In the genomic region with DNA sequence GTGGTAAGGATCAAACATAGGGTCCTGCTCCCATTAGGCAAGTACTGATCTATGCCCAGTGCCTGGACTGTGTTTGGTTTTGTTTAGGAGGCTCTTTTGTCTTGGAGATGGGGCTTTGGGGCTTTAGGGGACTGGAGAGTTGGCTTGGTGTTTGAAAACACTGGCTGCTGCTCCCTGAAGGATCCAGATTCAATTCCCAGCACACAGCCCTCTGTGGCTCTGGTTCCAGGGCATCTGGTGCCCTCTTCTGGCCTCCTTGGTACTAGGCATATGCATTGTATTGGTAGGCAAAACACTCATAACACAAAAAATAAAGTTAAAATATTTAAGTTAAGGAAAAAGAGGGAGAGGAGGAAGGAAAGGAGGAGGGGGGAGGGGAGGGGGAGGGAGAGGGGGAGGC, we compare ENCODE assay signal across 11 mouse cellular contexts. TPM values are rescaled to one million over a fixed set of nuclear protein-coding genes. Genes with fewer than 3 reads are reported as not detected.
DNase-seq lines count a peak whose midpoint lies in the region; ATAC-seq and TF ChIP-seq lines count a peak whose summit lies in the region.
"Had no signal": no experiment of that assay in that cellular context is flagged by ENCODE, and none has a peak within 500 bp of the region (broad histone marks: within the 10 kb centered on the region; RNA-seq: fewer than 3 reads in every experiment).

No protein-coding gene starts in this region.

- peak; percentile 80 for TF ChIP-seq CTCF in ES-Bruce4 (IDR thresholded peaks at IDR 0.05; ENCODE audit: low read depth, low read length)

- no peak for ATAC-seq in kidney, embryonic 14.5 days (ENCODE audit: low FRiP score, low TSS enrichment)
- no peak for ATAC-seq in forebrain, embryonic 13.5 days
- ATAC-seq: hindbrain, embryonic 16.5 days had no signal

- peak; percentile 28 for DNase-seq in kidney, adult 9 months
- DNase-seq in A20 (ENCODE audit: low read depth, low spot score): peak; percentile 44
- peak; percentile 20 for DNase-seq in induced T-regulatory cell, adult 2 months (ENCODE audit: low read depth)
- DNase-seq in frontal cortex, adult 2 months (ENCODE audit: extremely low spot score in 1 of 2, low spot score in 1 of 2): no peak
- no peak for DNase-seq in left cerebral cortex, adult 9 months (ENCODE audit: low spot score in 2 of 2)

- H3K36me3 ChIP-seq in kidney, embryonic 14.5 days (ENCODE audit: control insufficient read depth, insufficient read depth, low read length): no peaks in the 10 kb centered on the region
- no peaks in the 10 kb centered on the region for H3K36me3 ChIP-seq in ES-Bruce4 (ENCODE audit: control insufficient read depth, insufficient read depth, low read length, poor library complexity, severe bottlenecking)
- H3K36me3 ChIP-seq in forebrain, embryonic 13.5 days (ENCODE audit: poor library complexity, severe bottlenecking): no peaks in the 10 kb centered on the region
- H3K36me3 ChIP-seq: limb, embryonic 12.5 days; neural tube, embryonic 12.5 days had no signal

- H3K4me2 ChIP-seq in kidney, embryonic 14.5 days (replicated peaks; ENCODE audit: low read depth, low read length): no peak overlapping the region
- H3K4me2 ChIP-seq in forebrain, embryonic 13.5 days: no peak overlapping the region
- H3K4me2 ChIP-seq: limb, embryonic 12.5 days; neural tube, embryonic 12.5 days had no signal

- H3K27ac ChIP-seq in kidney, embryonic 14.5 days (ENCODE audit: low read depth, low read length): no peak overlapping the region
- H3K27ac ChIP-seq in ES-Bruce4 (ENCODE audit: insufficient read depth, low read length): no peak overlapping the region
- no peak overlapping the region for H3K27ac ChIP-seq in forebrain, embryonic 13.5 days
- H3K27ac ChIP-seq: limb, embryonic 12.5 days; neural tube, embryonic 12.5 days had no signal

- H3K4me3 ChIP-seq in kidney, embryonic 14.5 days (ENCODE audit: low read length): no peak overlapping the region
- H3K4me3 ChIP-seq in ES-Bruce4 (ENCODE audit: low read depth, low read length): no peak overlapping the region
- no peak overlapping the region for H3K4me3 ChIP-seq in forebrain, embryonic 13.5 days
- H3K4me3 ChIP-seq: limb, embryonic 12.5 days; neural tube, embryonic 12.5 days had no signal

- H3K9me3 ChIP-seq in kidney, embryonic 14.5 days (ENCODE audit: control insufficient read depth, low read length): no peaks in the 10 kb centered on the region; the same call in 1 of the 2 replicates
- H3K9me3 ChIP-seq in ES-Bruce4 (replicated peaks; ENCODE audit: control insufficient read depth, insufficient read depth, low read length, poor library complexity, severe bottlenecking): no peaks in the 10 kb centered on the region
- no peaks in the 10 kb centered on the region for H3K9me3 ChIP-seq in forebrain, embryonic 13.5 days (replicated peaks)
- H3K9me3 ChIP-seq: limb, embryonic 12.5 days; neural tube, embryonic 12.5 days had no signal

- H3K27me3 ChIP-seq in kidney, embryonic 14.5 days (ENCODE audit: control insufficient read depth, insufficient read depth, low read length): no peaks in the 10 kb centered on the region
- H3K27me3 ChIP-seq in ES-Bruce4 (ENCODE audit: control insufficient read depth, insufficient read depth, low read length, poor library complexity, severe bottlenecking): no peaks in the 10 kb centered on the region
- H3K27me3 ChIP-seq in forebrain, embryonic 13.5 days: no peaks in the 10 kb centered on the region
- H3K27me3 ChIP-seq: limb, embryonic 12.5 days; neural tube, embryonic 12.5 days had no signal

- no peaks in the 10 kb centered on the region for H3K4me1 ChIP-seq in kidney, embryonic 14.5 days (ENCODE audit: control insufficient read depth, insufficient read depth, low read length)
- no peaks in the 10 kb centered on the region for H3K4me1 ChIP-seq in ES-Bruce4 (ENCODE audit: control insufficient read depth, insufficient read depth, low read length)
- H3K4me1 ChIP-seq in forebrain, embryonic 13.5 days: no peaks in the 10 kb centered on the region
- H3K4me1 ChIP-seq: limb, embryonic 12.5 days; neural tube, embryonic 12.5 days had no signal

- no peak for TF ChIP-seq EP300 in ES-Bruce4 (IDR thresholded peaks at IDR 0.05; ENCODE audit: insufficient read depth, low read depth, low read length)

- H3K9ac ChIP-seq in kidney, embryonic 14.5 days (ENCODE audit: low read depth, low read length): no peak overlapping the region
- H3K9ac ChIP-seq in ES-Bruce4 (ENCODE audit: low read depth, poor library complexity, severe bottlenecking): no peak overlapping the region
- H3K9ac ChIP-seq in forebrain, embryonic 13.5 days: no peak overlapping the region
- H3K9ac ChIP-seq: limb, embryonic 12.5 days; neural tube, embryonic 12.5 days had no signal

- TF ChIP-seq POLR2A in ES-Bruce4 (IDR thresholded peaks at IDR 0.05; ENCODE audit: insufficient read depth, low read length): no peak

RNA-seq across cellular contexts. Expression of gene Ino80, which starts 29.6 kb away (rescaled TPM):
- 6.2 and 8.4 TPM in 2 replicates for polyA plus RNA-seq in kidney, embryonic 14.5 days (2014; fragmentation: Nextera tagmentation; extraction: Ambion mirVana)
- 27.8 and 28.0 TPM in 2 replicates for polyA plus RNA-seq in ES-Bruce4 (2011; ENCODE audit: insufficient read depth, insufficient read length, low read depth, missing spikeins)
- polyA plus RNA-seq in forebrain, embryonic 13.5 days (2015; fragmentation: Nextera tagmentation; extraction: Ambion mirVana): 4.1 and 4.6 TPM in 2 replicates
- polyA plus RNA-seq in frontal cortex, adult 2 months (2012; rRNA removed): 14.4 and 15.4 TPM in 2 replicates

RNA-seq across cellular contexts. Expression of gene Exd1, which starts 40.3 kb away (rescaled TPM):
- 0.09 and 0.38 TPM in 2 replicates for polyA plus RNA-seq in kidney, embryonic 14.5 days (2014; fragmentation: Nextera tagmentation; extraction: Ambion mirVana)
- polyA plus RNA-seq in ES-Bruce4 (2011; ENCODE audit: insufficient read depth, insufficient read length, low read depth, missing spikeins): 1.8 and 2.4 TPM in 2 replicates
- 0.34 and 0.59 TPM in 2 replicates for polyA plus RNA-seq in forebrain, embryonic 13.5 days (2015; fragmentation: Nextera tagmentation; extraction: Ambion mirVana)
- 0.82 and 1.2 TPM in 2 replicates for polyA plus RNA-seq in frontal cortex, adult 2 months (2012; rRNA removed)

RNA-seq across cellular contexts. Expression of gene Chp1, which starts 40.4 kb away (rescaled TPM):
- 37.8 and 58.4 TPM in 2 replicates for polyA plus RNA-seq in kidney, embryonic 14.5 days (2014; fragmentation: Nextera tagmentation; extraction: Ambion mirVana)
- 50.6 and 52.6 TPM in 2 replicates for polyA plus RNA-seq in ES-Bruce4 (2011; ENCODE audit: insufficient read depth, insufficient read length, low read depth, missing spikeins)
- polyA plus RNA-seq in forebrain, embryonic 13.5 days (2015; fragmentation: Nextera tagmentation; extraction: Ambion mirVana): 65.7 and 69.6 TPM in 2 replicates
- 113 and 117 TPM in 2 replicates for polyA plus RNA-seq in frontal cortex, adult 2 months (2012; rRNA removed)

Comparison
In these comparisons a context has a peak if more than half of its experiments do, and no peak if none do; other contexts are left out.
1. DNase-seq: peak in kidney, adult 9 months (single experiment), A20 (single experiment) and induced T-regulatory cell, adult 2 months (single experiment); none in frontal cortex, adult 2 months (0 of 2) and left cerebral cortex, adult 9 months (0 of 2).